Mouse (Mus musculus): Measurements from ENCODE around the gene Ice1. TPM values are rescaled to one million over a fixed set of nuclear protein-coding genes. Genes with fewer than 3 reads are reported as not detected.

The Ice1 gene
- polyA plus RNA-seq, 1 experiment from 2014 or later, result 22.8 TPM

GRCm38 (mm10) chr13:70656329-70656728 is 18.9 kb upstream of the Ice1 start:
- H3K36me3 ChIP-seq, result no peaks in the 10 kb centered on the region
- H3K4me3 ChIP-seq, result no peak overlapping the region
- ATAC-seq (ENCODE audit: insufficient number of reproducible peaks, insufficient read depth, low FRiP score, low TSS enrichment, low read depth), result no peak
- WGBS, result 76% methylated on average over 8 of the region's 8 CpGs
- peaks cover 5% of the 10 kb centered on the region; the same call in 1 of the 2 replicates for H3K4me1 ChIP-seq
- no peaks in the 10 kb centered on the region for H3K9me3 ChIP-seq
- no peak overlapping the region for H3K27ac ChIP-seq
- no peak overlapping the region for H3K4me2 ChIP-seq
- no peaks in the 10 kb centered on the region for H3K27me3 ChIP-seq
- no peak overlapping the region for H3K9ac ChIP-seq

- no peak overlapping the region for H3K9ac ChIP-seq
- H3K27me3 ChIP-seq, result no peaks in the 10 kb centered on the region
- no peaks in the 10 kb centered on the region for H3K36me3 ChIP-seq
- no peak overlapping the region for H3K27ac ChIP-seq
- 56% methylated on average over 12 of the region's 12 CpGs for WGBS
- no peak for ATAC-seq (ENCODE audit: insufficient number of reproducible peaks, insufficient read depth, low FRiP score, low TSS enrichment, low read depth)
- no peak overlapping the region for H3K4me3 ChIP-seq
- no peak overlapping the region for H3K4me2 ChIP-seq
- H3K4me1 ChIP-seq, result peaks cover 5% of the 10 kb centered on the region; the same call in 1 of the 2 replicates
- H3K9me3 ChIP-seq, result no peaks in the 10 kb centered on the region
Observed at GRCm38 (mm10) chr13:70655570-70655969, 18.1 kb upstream of the Ice1 start.

GRCm38 (mm10) chr13:70654091-70654770 is 16.8 kb upstream of the Ice1 start:
- no peaks in the 10 kb centered on the region for H3K36me3 ChIP-seq
- H3K27me3 ChIP-seq, result no peaks in the 10 kb centered on the region
- H3K9ac ChIP-seq, result no peak overlapping the region
- no peak for ATAC-seq (ENCODE audit: insufficient number of reproducible peaks, insufficient read depth, low FRiP score, low TSS enrichment, low read depth)
- peaks cover 5% of the 10 kb centered on the region; the same call in 1 of the 2 replicates for H3K4me1 ChIP-seq
- WGBS, result 43% methylated on average over 5 of the region's 5 CpGs
- H3K4me2 ChIP-seq, result no peak overlapping the region
- H3K4me3 ChIP-seq, result no peak overlapping the region
- no peaks in the 10 kb centered on the region for H3K9me3 ChIP-seq
- peak overlapping the region; percentile 22; the same call in 1 of the 2 replicates for H3K27ac ChIP-seq

DNA sequence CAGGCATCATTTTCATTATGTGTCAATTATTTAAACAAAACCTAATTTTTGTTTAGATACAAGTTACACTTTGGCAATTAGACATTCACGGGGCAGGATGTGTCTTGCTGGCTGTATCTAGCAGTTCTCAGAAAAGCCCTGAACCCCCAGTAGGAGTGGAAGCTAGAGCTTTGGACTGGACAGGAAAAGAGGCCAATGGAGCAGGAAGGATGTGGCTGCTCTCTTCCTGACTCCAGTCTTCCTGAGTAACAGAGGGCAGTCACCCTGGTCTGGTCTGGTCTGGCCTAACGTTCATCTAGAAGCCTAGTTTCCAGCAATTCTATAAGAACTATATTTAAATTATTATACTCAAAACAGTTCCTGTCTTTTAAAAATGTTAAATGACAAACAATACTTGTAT is 16.0 kb upstream of the Ice1 start:
- 69% methylated on average over 2 of the region's 2 CpGs for WGBS
- Histone ChIP-seq H3K36me3 (no peaks in the 10 kb centered on the region), H3K9ac (no peak overlapping the region), H3K9me3 (no peaks in the 10 kb centered on the region), H3K4me1 (peaks cover 5% of the 10 kb centered on the region; the same call in 1 of the 2 replicates), H3K27me3 (no peaks in the 10 kb centered on the region), H3K27ac (no peak overlapping the region), H3K4me2 (no peak overlapping the region), H3K4me3 (no peak overlapping the region)
- no peak for ATAC-seq (ENCODE audit: insufficient number of reproducible peaks, insufficient read depth, low FRiP score, low TSS enrichment, low read depth)

DNA sequence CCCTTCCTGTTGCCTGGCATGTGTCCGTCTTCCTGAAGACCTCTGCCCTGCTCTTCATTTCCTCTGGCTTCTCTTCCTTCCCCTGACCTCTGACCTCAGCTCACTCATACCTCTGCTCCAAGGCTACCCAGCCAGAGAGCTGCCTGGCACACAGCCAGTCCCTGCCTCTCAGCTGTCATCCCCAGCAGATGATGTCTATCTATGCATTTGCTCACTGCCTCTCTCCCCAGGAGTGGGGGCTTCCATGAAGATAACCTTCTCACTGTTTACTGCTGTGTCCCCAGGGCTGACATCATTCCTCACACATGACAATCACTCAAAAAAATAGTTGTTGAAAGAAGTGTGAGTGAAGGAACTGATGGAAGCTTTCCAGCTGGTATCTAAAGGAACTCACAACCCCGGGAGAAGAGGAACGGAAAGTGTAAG is 12.6 kb upstream of the Ice1 start:
- H3K4me2 ChIP-seq, result no peak overlapping the region
- no peak overlapping the region for H3K4me3 ChIP-seq
- WGBS, result 56% methylated on average over 3 of the region's 3 CpGs
- no peaks in the 10 kb centered on the region for H3K36me3 ChIP-seq
- H3K9ac ChIP-seq, result no peak overlapping the region
- H3K4me1 ChIP-seq, result peaks cover 5% of the 10 kb centered on the region; the same call in 1 of the 2 replicates
- ATAC-seq (ENCODE audit: insufficient number of reproducible peaks, insufficient read depth, low FRiP score, low TSS enrichment, low read depth), result no peak; the same call in 1 of the 2 replicates
- no peaks in the 10 kb centered on the region for H3K9me3 ChIP-seq
- H3K27ac ChIP-seq, result no peak overlapping the region
- H3K27me3 ChIP-seq, result peaks cover under 1% of the 10 kb centered on the region; the same call in 1 of the 2 replicates

GRCm38 (mm10) chr13:70645968-70646505 is 8.6 kb upstream of the Ice1 start:
- Histone ChIP-seq H3K36me3 (no peaks in the 10 kb centered on the region), H3K9ac (no peak overlapping the region), H3K4me1 (no peaks in the 10 kb centered on the region), H3K9me3 (no peaks in the 10 kb centered on the region), H3K4me3 (no peak overlapping the region), H3K27me3 (peaks cover 12% of the 10 kb centered on the region), H3K4me2 (no peak overlapping the region), H3K27ac (no peak overlapping the region)
- no peak for ATAC-seq (ENCODE audit: insufficient number of reproducible peaks, insufficient read depth, low FRiP score, low TSS enrichment, low read depth)
- 68% methylated on average over 10 of the region's 10 CpGs for WGBS

DNA sequence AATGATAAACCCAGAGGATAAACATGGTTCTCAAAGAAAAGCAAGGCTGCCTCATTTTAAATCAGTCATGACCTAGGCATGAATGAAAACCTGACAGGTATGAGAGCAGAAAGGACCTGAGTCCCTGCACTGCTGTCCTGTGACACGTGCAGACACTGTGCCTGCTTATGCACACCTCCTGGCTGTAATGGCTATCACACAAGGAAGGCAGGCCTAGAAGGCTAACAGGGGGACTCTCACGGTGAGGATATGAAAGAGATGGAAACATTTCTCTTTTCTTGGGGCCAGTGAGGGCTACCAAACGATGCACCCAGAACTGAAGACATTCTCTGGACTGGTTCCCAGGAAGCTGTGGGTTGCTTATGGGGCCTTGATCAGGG is 6.6 kb upstream of the Ice1 start:
- Histone ChIP-seq H3K4me3 (no peak overlapping the region), H3K4me1 (no peaks in the 10 kb centered on the region), H3K27ac (no peak overlapping the region), H3K4me2 (no peak overlapping the region), H3K9ac (no peak overlapping the region), H3K27me3 (peaks cover 12% of the 10 kb centered on the region), H3K36me3 (no peaks in the 10 kb centered on the region), H3K9me3 (no peaks in the 10 kb centered on the region)
- ATAC-seq (ENCODE audit: insufficient number of reproducible peaks, insufficient read depth, low FRiP score, low TSS enrichment, low read depth), result no peak
- 49% methylated on average over 3 of the region's 3 CpGs for WGBS

DNA sequence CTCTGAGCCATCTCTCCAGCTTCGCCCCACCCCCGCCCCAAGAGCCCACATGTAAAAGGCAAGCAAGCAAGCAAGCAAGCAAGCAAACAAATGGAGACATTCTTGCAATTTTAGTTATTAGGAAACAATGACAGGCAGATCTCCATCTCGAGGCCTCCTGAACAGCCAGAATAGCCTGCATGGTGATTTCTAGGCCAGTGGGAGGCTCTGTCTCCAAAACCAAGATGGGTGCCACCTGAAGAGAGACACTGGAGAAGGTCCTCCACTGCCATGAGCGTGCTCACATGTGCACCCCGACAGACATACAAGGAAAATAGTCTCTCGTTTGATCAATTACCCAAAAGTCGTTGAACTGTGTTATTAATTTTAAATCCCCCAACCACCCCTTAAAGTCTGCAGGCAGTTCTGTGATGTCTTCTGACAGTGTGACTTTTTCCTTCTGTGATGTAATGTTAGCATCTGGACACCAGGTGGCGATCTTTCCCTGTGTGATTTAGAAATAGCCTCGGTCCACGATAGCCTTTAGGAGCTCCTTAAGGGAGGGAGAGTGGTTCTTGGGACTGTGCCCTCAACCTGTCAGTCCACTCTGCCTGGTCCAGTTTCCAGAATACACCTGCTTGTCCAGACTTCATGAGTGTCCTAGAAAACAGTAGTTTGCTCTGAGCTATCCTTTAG is 6.1 kb upstream of the Ice1 start:
- Histone ChIP-seq H3K4me3 (no peak overlapping the region), H3K9ac (no peak overlapping the region), H3K27ac (no peak overlapping the region), H3K4me2 (no peak overlapping the region), H3K4me1 (peaks cover under 1% of the 10 kb centered on the region; the same call in 1 of the 2 replicates), H3K9me3 (no peaks in the 10 kb centered on the region), H3K27me3 (peaks cover 12% of the 10 kb centered on the region), H3K36me3 (no peaks in the 10 kb centered on the region)
- ATAC-seq (ENCODE audit: insufficient number of reproducible peaks, insufficient read depth, low FRiP score, low TSS enrichment, low read depth), result no peak
- 18% methylated on average over 10 of the region's 10 CpGs for WGBS

- H3K27ac ChIP-seq, result no peak overlapping the region
- 71% methylated on average over 4 of the region's 4 CpGs for WGBS
- no peak overlapping the region for H3K9ac ChIP-seq
- H3K36me3 ChIP-seq, result no peaks in the 10 kb centered on the region
- no peak overlapping the region for H3K4me3 ChIP-seq
- no peak overlapping the region for H3K4me2 ChIP-seq
- ATAC-seq (ENCODE audit: insufficient number of reproducible peaks, insufficient read depth, low FRiP score, low TSS enrichment, low read depth), result no peak
- H3K9me3 ChIP-seq, result no peaks in the 10 kb centered on the region
- peaks cover 4% of the 10 kb centered on the region; the same call in 1 of the 2 replicates for H3K4me1 ChIP-seq
- H3K27me3 ChIP-seq, result peaks cover 12% of the 10 kb centered on the region
Observed at GRCm38 (mm10) chr13:70641941-70642340, 4.5 kb upstream of the Ice1 start.

GRCm38 (mm10) chr13:70641381-70641780 is 3.9 kb upstream of the Ice1 start:
- Histone ChIP-seq H3K9me3 (no peaks in the 10 kb centered on the region), H3K27me3 (peaks cover 12% of the 10 kb centered on the region), H3K36me3 (no peaks in the 10 kb centered on the region), H3K9ac (no peak overlapping the region), H3K4me2 (no peak overlapping the region), H3K27ac (no peak overlapping the region), H3K4me1 (peaks cover 8% of the 10 kb centered on the region), H3K4me3 (no peak overlapping the region)
- ATAC-seq (ENCODE audit: insufficient number of reproducible peaks, insufficient read depth, low FRiP score, low TSS enrichment, low read depth), result no peak
- WGBS, result 76% methylated on average over 5 of the region's 5 CpGs

DNA sequence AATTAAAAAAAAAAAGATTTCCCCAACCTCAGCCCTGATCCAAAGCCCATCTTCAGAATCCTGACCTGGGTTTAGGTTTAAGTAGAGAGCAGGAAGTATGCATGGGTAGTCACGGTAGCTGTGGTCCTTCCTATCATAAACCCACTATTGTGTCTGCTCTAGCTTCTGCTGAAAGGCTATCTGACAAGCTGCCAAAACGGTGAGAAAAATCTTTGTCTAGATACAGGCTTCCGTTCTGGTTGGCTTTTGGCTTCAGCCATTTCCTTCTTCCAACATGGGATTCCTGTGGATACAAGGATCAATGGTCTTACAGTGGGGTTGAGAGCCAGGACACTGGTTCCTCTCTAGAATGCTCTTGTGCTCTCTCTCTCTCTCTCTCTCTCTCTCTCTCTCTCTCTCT is 2.2 kb upstream of the Ice1 start:
- H3K27me3 ChIP-seq, result peaks cover 8% of the 10 kb centered on the region
- peaks cover 24% of the 10 kb centered on the region for H3K4me1 ChIP-seq
- WGBS, result 68% methylated on average over 3 of the region's 3 CpGs
- no peaks in the 10 kb centered on the region for H3K9me3 ChIP-seq
- no peaks in the 10 kb centered on the region for H3K36me3 ChIP-seq
- no peak for ATAC-seq (ENCODE audit: insufficient number of reproducible peaks, insufficient read depth, low FRiP score, low TSS enrichment, low read depth)
- no peak overlapping the region for H3K4me3 ChIP-seq
- H3K27ac ChIP-seq, result no peak overlapping the region
- H3K9ac ChIP-seq, result no peak overlapping the region
- no peak overlapping the region for H3K4me2 ChIP-seq
